ENCODE assay signal across 19 mouse cellular contexts in the genomic region with DNA sequence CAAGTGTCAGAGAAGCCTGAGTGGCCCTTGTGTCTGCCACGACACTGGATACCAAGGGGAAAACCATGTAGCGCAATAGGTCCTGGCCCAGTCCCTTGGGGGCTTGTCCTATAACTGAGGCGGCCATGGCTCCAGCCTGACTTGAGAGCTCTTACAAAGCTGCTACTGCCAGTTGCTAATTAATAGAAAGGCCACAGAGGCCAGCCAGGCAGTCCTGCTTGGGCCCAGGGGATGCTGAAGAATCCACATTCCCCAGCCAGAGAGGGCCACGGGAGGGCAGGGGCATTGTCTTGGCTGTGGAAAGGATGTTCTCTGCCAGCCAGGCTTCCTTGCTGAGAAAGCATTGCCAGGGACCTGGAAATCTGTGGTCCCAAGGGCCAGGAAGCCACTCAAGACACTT. TPM values are rescaled to one million over a fixed set of nuclear protein-coding genes. Genes with fewer than 3 reads are reported as not detected.
"Had no signal": no experiment of that assay in that cellular context is flagged by ENCODE, and none has a peak within 500 bp of the region (broad histone marks: within the 10 kb centered on the region; RNA-seq: fewer than 3 reads in every experiment).

No protein-coding gene starts in this region.

- H3K4me2 ChIP-seq: limb, embryonic 12.5 days; limb, embryonic 15.5 days; liver, embryonic 11.5 days; lung, embryonic 14.5 days; midbrain, embryonic 13.5 days had no signal

- H3K27ac ChIP-seq: limb, embryonic 12.5 days; limb, embryonic 15.5 days; liver, embryonic 14.5 days; macrophage; midbrain, embryonic 13.5 days; stomach, postnatal 0 days had no signal

- H3K9me3 ChIP-seq: limb, embryonic 12.5 days; limb, embryonic 15.5 days; midbrain, embryonic 13.5 days had no signal

- H3K36me3 ChIP-seq: limb, embryonic 12.5 days; limb, embryonic 15.5 days had no signal

- H3K4me1 ChIP-seq: limb, embryonic 15.5 days had no signal

- ATAC-seq: liver, postnatal 0 days; lung, postnatal 0 days; midbrain, embryonic 13.5 days had no signal

- DNase-seq: kidney, postnatal 14 days; kidney, postnatal 4 days; left cerebral cortex, postnatal 4 days; liver, postnatal 0 days; lung, embryonic 14.5 days; right cerebral cortex, postnatal 14 days; right cerebral cortex, postnatal 4 days; thymus, adult 2 months; thymus, postnatal 14 days; thymus, postnatal 4 days had no signal

- H3K9ac ChIP-seq: limb, embryonic 12.5 days; limb, embryonic 15.5 days; liver, embryonic 14.5 days; liver, postnatal 0 days; lung, embryonic 14.5 days had no signal

- H3K4me3 ChIP-seq: limb, embryonic 12.5 days; limb, embryonic 15.5 days; midbrain, embryonic 13.5 days had no signal

RNA-seq across cellular contexts. Expression of gene Hcn4, which starts 6.4 kb away (rescaled TPM):
- total RNA-seq: megakaryocyte, adult 5-6 weeks had no signal
- polyA plus RNA-seq: liver, postnatal 0 days; macrophage had no signal
